Mouse (Mus musculus) heart, adult 2 months (tissue): ENCODE results near the gene A730015C16Rik.

Experiments
- CTCF ChIP-seq: fragments of 200-600 bp; IDR thresholded peaks from 2 replicates; pipeline ENCODE4 v1.8.1; 2022; ENCODE audit warnings: antibody characterized with exemption, mild to moderate bottlenecking, moderate library complexity
- EP300 ChIP-seq: fragments of 200-500 bp; IDR thresholded peaks from 2 replicates; pipeline ENCODE4 v1.6.1; 2011; ENCODE audit warnings: low read depth, low read length, control low read depth; ENCODE audit not compliant: insufficient read depth
- POLR2A ChIP-seq: fragments of 200-500 bp; IDR thresholded peaks from 2 replicates; pipeline ENCODE4 v1.6.1; 2011; ENCODE audit warnings: mild to moderate bottlenecking, low read depth, low read length, control low read depth; ENCODE audit not compliant: insufficient read depth

- TF ChIP-seq CTCF (no peak), POLR2A (no peak), EP300 (no peak)
These were observed 25.3 kb upstream of the A730015C16Rik start for GRCm38 (mm10) chr4:108873746-108874145.
